Mouse (Mus musculus) embryonic facial prominence, embryonic 15.5 days (tissue): Measurements from ENCODE around the gene Ldha. TPM values are rescaled to one million over a fixed set of nuclear protein-coding genes. Genes with fewer than 3 reads are reported as not detected.

ENCODE experiments used
- ATAC-seq: fragments of 200-750 bp; cut with Nextera tagmentation; 2 replicates; pipeline ENCODE4 v1.8.0; 2017; ENCODE audit warnings: low read depth, moderate TSS enrichment; ENCODE audit not compliant: insufficient number of reproducible peaks, low FRiP score, low TSS enrichment
- H3K27ac ChIP-seq: fragments of 300-500 bp; sonication (generic); replicated peaks from 2 replicates; pipeline ENCODE4 v1.5.1; 2015; ENCODE audit warnings: mild to moderate bottlenecking, inconsistent platforms
- H3K27me3 ChIP-seq: fragments of 300-500 bp; sonication (generic); 2 replicates; pipeline ENCODE4 v1.6.1; 2015; ENCODE audit warnings: inconsistent platforms
- H3K36me3 ChIP-seq: fragments of 300-500 bp; sonication (generic); 2 replicates; pipeline ENCODE4 v1.6.1; 2015; ENCODE audit warnings: mild to moderate bottlenecking, inconsistent platforms
- H3K4me1 ChIP-seq: fragments of 300-500 bp; sonication (generic); 2 replicates; pipeline ENCODE4 v1.6.1; 2015; ENCODE audit warnings: inconsistent platforms
- H3K4me2 ChIP-seq: fragments of 300-500 bp; sonication (generic); replicated peaks from 2 replicates; pipeline ENCODE4 v1.6.1; 2015; ENCODE audit warnings: mild to moderate bottlenecking, inconsistent platforms
- H3K4me3 ChIP-seq: fragments of 300-500 bp; sonication (generic); replicated peaks from 2 replicates; pipeline ENCODE4 v1.5.1; 2015; ENCODE audit warnings: mild to moderate bottlenecking, inconsistent platforms
- H3K9ac ChIP-seq: fragments of 300-500 bp; sonication (generic); 2 replicates; pipeline ENCODE4 v1.6.1; 2015; ENCODE audit warnings: inconsistent platforms
- H3K9me3 ChIP-seq: fragments of 300-500 bp; sonication (generic); replicated peaks from 2 replicates; pipeline ENCODE4 v1.6.1; 2016; ENCODE audit warnings: inconsistent platforms
- WGBS: fragments of 180-500 bp; shearing (Covaris S2); methylation state at CpG from one replicate; pipeline ENCODE4 v1.1.7; 2015; 5-methylcytosine and 5-hydroxymethylcytosine counted together
- polyA plus RNA-seq: library from polyadenylated mRNA; unstranded; fragments of >200 nt; fragmentation: Nextera tagmentation; extraction: Ambion mirVana; gene quantifications from 2 replicates; pipeline ENCODE4 v1.2.1, GENCODE M21; 2015

Ldha gene
- polyA plus RNA-seq, 1 experiment from 2014 or later: 1,560 TPM

- Histone ChIP-seq H3K27me3 (no peaks in the 10 kb centered on the region), H3K4me1 (no peaks in the 10 kb centered on the region), H3K9me3 (no peaks in the 10 kb centered on the region), H3K27ac (no peak overlapping the region), H3K4me3 (no peak overlapping the region), H3K36me3 (peaks cover 69% of the 10 kb centered on the region), H3K9ac (no peak overlapping the region), H3K4me2 (no peak overlapping the region)
- 87% methylated on average over 3 of the region's 3 CpGs for WGBS
- no peak for ATAC-seq
Observed at GRCm38 (mm10) chr7:46895511-46895910, 54.2 kb downstream of the Ldha start.

- H3K27me3 ChIP-seq: no peaks in the 10 kb centered on the region
- no peak for ATAC-seq
- H3K4me3 ChIP-seq: no peak overlapping the region
- peaks cover 58% of the 10 kb centered on the region for H3K36me3 ChIP-seq
- H3K4me1 ChIP-seq: no peaks in the 10 kb centered on the region
- H3K4me2 ChIP-seq: no peak overlapping the region
- H3K27ac ChIP-seq: no peak overlapping the region
- no peak overlapping the region for H3K9ac ChIP-seq
- H3K9me3 ChIP-seq: no peaks in the 10 kb centered on the region
- WGBS: 93% methylated on average over 3 of the region's 3 CpGs
Observed at GRCm38 (mm10) chr7:46899343-46899742, 58.1 kb downstream of the Ldha start.

Other genes with a start within 250 kb of the Ldha start
- 15.0 and 16.6 TPM in 2 replicates for gene Sergef, start 201.7 kb upstream of the Ldha start, polyA plus RNA-seq
- gene Tph1, start 168.9 kb upstream of the Ldha start, polyA plus RNA-seq: 2.2 and 3.4 TPM in 2 replicates
- gene Saal1, start 130.8 kb upstream of the Ldha start, polyA plus RNA-seq: 26.4 and 27.8 TPM in 2 replicates
- gene Saa3, start 125.8 kb upstream of the Ldha start, polyA plus RNA-seq: 0.33 and 0.91 TPM in 2 replicates
- gene Saa4, start 108.9 kb upstream of the Ldha start, polyA plus RNA-seq: not detected in 2 replicates
- gene Saa1, start 98.5 kb upstream of the Ldha start, polyA plus RNA-seq: 0.80 TPM in 1 of 2 replicates, not detected in the other
- gene Saa2, start 89.7 kb upstream of the Ldha start, polyA plus RNA-seq: not detected in 2 replicates
- 21.2 and 23.4 TPM in 2 replicates for gene Hps5, start 45.4 kb upstream of the Ldha start, polyA plus RNA-seq
- 47.1 and 48.5 TPM in 2 replicates for gene Gtf2h1, start 45.4 kb upstream of the Ldha start, polyA plus RNA-seq
- 0.35 TPM in 1 of 2 replicates, not detected in the other for gene Ldhc, start 19.7 kb downstream of the Ldha start, polyA plus RNA-seq
- 175 and 193 TPM in 2 replicates for gene Tsg101, start 78.5 kb downstream of the Ldha start, polyA plus RNA-seq
- gene Uevld, start 117.1 kb downstream of the Ldha start, polyA plus RNA-seq: 9.8 and 10.7 TPM in 2 replicates
- gene Gm9999, start 142.1 kb downstream of the Ldha start, polyA plus RNA-seq: not detected in 2 replicates
- gene Spty2d1, start 166.9 kb downstream of the Ldha start, polyA plus RNA-seq: 20.5 and 21.3 TPM in 2 replicates
- gene Tmem86a, start 209.1 kb downstream of the Ldha start, polyA plus RNA-seq: 20.3 and 22.3 TPM in 2 replicates